8 mouse cellular contexts compared by ENCODE assay signal in genomic region chr5:115193226-115193625, GRCm38 (mm10). TPM values are rescaled to one million over a fixed set of nuclear protein-coding genes. Genes with fewer than 3 reads are reported as not detected.
A peak's percentile ranks its signal among the peaks of the same experiment; 100 is the strongest.
DNase-seq lines count a peak whose midpoint lies in the region; ATAC-seq and TF ChIP-seq lines count a peak whose summit lies in the region.

No protein-coding gene starts in this region.

- intact Hi-C loops in left cerebral cortex, postnatal 25 days (cut with DNase I) = no loop called here
- intact Hi-C loops in left cerebral cortex, postnatal 4 days (cut with DNase I) = loop anchor here (5.0 kb wide), 1 partner anchor 44 kb away; the partner anchor contains the start of gene Pop5
- intact Hi-C loops in heart, adult 2 months (cut with DNase I) = no loop called here

- TF ChIP-seq POLR2A in heart, adult 2 months (IDR thresholded peaks at IDR 0.05; ENCODE audit: insufficient read depth, low read depth, low read length) = no peak
- TF ChIP-seq POLR2A in kidney, adult 2 months (IDR thresholded peaks at IDR 0.05; ENCODE audit: low read depth, low read length) = no peak

- no peaks in the 10 kb centered on the region for H3K79me2 ChIP-seq in heart, adult 2 months (replicated peaks; ENCODE audit: control insufficient read depth, insufficient read depth, low read length)

- no peak overlapping the region for H3K27ac ChIP-seq in heart, adult 2 months
- no peak overlapping the region for H3K27ac ChIP-seq in kidney, adult 2 months (ENCODE audit: insufficient read depth, low read depth, low read length)
- no peak overlapping the region for H3K27ac ChIP-seq in lung, embryonic 14.5 days (ENCODE audit: low read depth)
- H3K27ac ChIP-seq in neural tube, embryonic 15.5 days (replicated peaks) = peak overlapping the region; percentile 81

- peak overlapping the region; percentile 54 for H3K4me3 ChIP-seq in heart, adult 2 months
- H3K4me3 ChIP-seq in kidney, adult 2 months (ENCODE audit: insufficient read depth, low read depth, low read length) = peak overlapping the region; percentile 39; the same call in 1 of the 2 replicates
- peak overlapping the region; percentile 60 for H3K4me3 ChIP-seq in lung, embryonic 14.5 days (ENCODE audit: low read depth, low read length)
- peak overlapping the region; percentile 68 for H3K4me3 ChIP-seq in neural tube, embryonic 15.5 days (replicated peaks)

- peaks cover 3% of the 10 kb centered on the region; the same call in 1 of the 2 replicates for H3K4me1 ChIP-seq in heart, adult 2 months (ENCODE audit: control insufficient read depth, insufficient read depth, low read length)
- H3K4me1 ChIP-seq in kidney, adult 2 months (ENCODE audit: control insufficient read depth, insufficient read depth, low read length) = 0 out of 2 replicates have a peak, but pooled peaks cover 3% of the 10 kb centered on the region
- H3K4me1 ChIP-seq in lung, embryonic 14.5 days (ENCODE audit: insufficient read depth) = no peaks in the 10 kb centered on the region
- H3K4me1 ChIP-seq in neural tube, embryonic 15.5 days = peaks cover 46% of the 10 kb centered on the region

- under 1% methylated on average over 34 of the region's 34 CpGs for WGBS in heart, adult 2 months
- under 1% methylated on average over 34 of the region's 34 CpGs for WGBS in kidney, adult 2 months
- under 1% methylated on average over 34 of the region's 34 CpGs for WGBS in lung, embryonic 14.5 days
- under 1% methylated on average over 34 of the region's 34 CpGs for WGBS in neural tube, embryonic 15.5 days

- DNase-seq in left cerebral cortex, postnatal 25 days (ENCODE audit: low spot score in 2 of 2) = peak; percentile 49 to 70
- DNase-seq in left cerebral cortex, postnatal 4 days = no peak
- peak; percentile 70 to 78 for DNase-seq in heart, adult 2 months
- peak; percentile 86 for DNase-seq in kidney, adult 2 months
- DNase-seq in lung, embryonic 14.5 days = peak; percentile 72
- peak; percentile 44 to 56 for DNase-seq in thymus, postnatal 36 days

- no peak for TF ChIP-seq EP300 in heart, adult 2 months (IDR thresholded peaks at IDR 0.05; ENCODE audit: insufficient read depth, low read depth, low read length)

- ATAC-seq in common myeloid progenitor, adult 5-6 weeks (replicated peaks; ENCODE audit: low read depth, poor library complexity, severe bottlenecking) = peak; percentile 34; the same call in 1 of the 2 replicates
- ATAC-seq in lung, embryonic 14.5 days (ENCODE audit: insufficient read depth) = peak; percentile 44; the same call in 1 of the 2 replicates
- 0 out of 2 replicates have a peak, but pooled peaks have one; percentile 7 for ATAC-seq in neural tube, embryonic 15.5 days (ENCODE audit: low FRiP score)

- H3K36me3 ChIP-seq in heart, adult 2 months (ENCODE audit: control insufficient read depth, insufficient read depth, low read length) = no peaks in the 10 kb centered on the region
- no peaks in the 10 kb centered on the region for H3K36me3 ChIP-seq in kidney, adult 2 months (ENCODE audit: control insufficient read depth, insufficient read depth, low read length)
- H3K36me3 ChIP-seq in lung, embryonic 14.5 days (ENCODE audit: insufficient read depth) = no peaks in the 10 kb centered on the region
- H3K36me3 ChIP-seq in neural tube, embryonic 15.5 days = no peaks in the 10 kb centered on the region

- H3K9ac ChIP-seq in heart, adult 2 months (ENCODE audit: low read depth, low read length) = peak overlapping the region; percentile 62
- H3K9ac ChIP-seq in lung, embryonic 14.5 days = peak overlapping the region; percentile 52; the same call in 1 of the 2 replicates
- peak overlapping the region; percentile 82 for H3K9ac ChIP-seq in neural tube, embryonic 15.5 days (replicated peaks)

- TF ChIP-seq CTCF in heart, adult 2 months (IDR thresholded peaks at IDR 0.05) = no peak
- no peak for TF ChIP-seq CTCF in kidney, adult 2 months (conservative IDR thresholded peaks at IDR 0.05; ENCODE audit: insufficient read depth, insufficient read length, low read depth, low read length)
- no peak for TF ChIP-seq CTCF in lung, embryonic 14.5 days (IDR thresholded peaks at IDR 0.05; ENCODE audit: low read depth)

- H3K27me3 ChIP-seq in heart, adult 2 months (ENCODE audit: control insufficient read depth, insufficient read depth, low read length) = no peaks in the 10 kb centered on the region
- no peaks in the 10 kb centered on the region; the same call in 1 of the 2 replicates for H3K27me3 ChIP-seq in kidney, adult 2 months (replicated peaks; ENCODE audit: control insufficient read depth, insufficient read depth, low read length)
- peaks cover 53% of the 10 kb centered on the region for H3K27me3 ChIP-seq in lung, embryonic 14.5 days (ENCODE audit: insufficient read depth, low read length)
- H3K27me3 ChIP-seq in neural tube, embryonic 15.5 days (replicated peaks) = peaks cover 5% of the 10 kb centered on the region; the same call in 1 of the 2 replicates

- H3K9me3 ChIP-seq in lung, embryonic 14.5 days (ENCODE audit: low read depth, low read length) = no peaks in the 10 kb centered on the region
- no peaks in the 10 kb centered on the region for H3K9me3 ChIP-seq in neural tube, embryonic 15.5 days (replicated peaks)

- peak overlapping the region; percentile 100 for H3K4me2 ChIP-seq in lung, embryonic 14.5 days
- H3K4me2 ChIP-seq in neural tube, embryonic 15.5 days = peak overlapping the region; percentile 99

RNA-seq across cellular contexts. Expression of gene Cabp1, which starts 1.0 kb away (rescaled TPM):
- 100 to 1,000 TPM; 295 to 302 TPM for total RNA-seq in left cerebral cortex, postnatal 25 days (2021)
- total RNA-seq in left cerebral cortex, postnatal 4 days (2021) = 10 to 100 TPM; 67.0 to 67.2 TPM
- not detected in 2 replicates for total RNA-seq in common myeloid progenitor, adult 5-6 weeks (2017)
- total RNA-seq in heart, adult 2 months (2021) = 1 to 10 TPM; 2.3 to 3.9 TPM
- polyA plus RNA-seq in heart, adult 2 months (2012; rRNA removed) = 6.0 and 13.2 TPM in 2 replicates
- 1.7 and 2.6 TPM in 2 replicates for polyA plus RNA-seq in kidney, adult 2 months (2012; rRNA removed)
- polyA plus RNA-seq in lung, embryonic 14.5 days (2014; fragmentation: Nextera tagmentation; extraction: Ambion mirVana) = 2.4 and 2.6 TPM in 2 replicates
- 17.4 and 23.1 TPM in 2 replicates for polyA plus RNA-seq in neural tube, embryonic 15.5 days (2015; fragmentation: Nextera tagmentation; extraction: Ambion mirVana)

RNA-seq across cellular contexts. Expression of gene Mlec, which starts 35.2 kb away (rescaled TPM):
- total RNA-seq in left cerebral cortex, postnatal 25 days (2021) = 10 to 100 TPM; 86.2 to 87.5 TPM
- total RNA-seq in left cerebral cortex, postnatal 4 days (2021) = 10 to 100 TPM; 59.5 to 79.4 TPM
- total RNA-seq in common myeloid progenitor, adult 5-6 weeks (2017) = 186 and 210 TPM in 2 replicates
- total RNA-seq in heart, adult 2 months (2021) = 10 to 100 TPM; 74.6 to 80.6 TPM
- 40.4 and 75.4 TPM in 2 replicates for polyA plus RNA-seq in heart, adult 2 months (2012; rRNA removed)
- polyA plus RNA-seq in kidney, adult 2 months (2012; rRNA removed) = 202 and 209 TPM in 2 replicates
- polyA plus RNA-seq in lung, embryonic 14.5 days (2014; fragmentation: Nextera tagmentation; extraction: Ambion mirVana) = 72.4 and 81.1 TPM in 2 replicates
- polyA plus RNA-seq in neural tube, embryonic 15.5 days (2015; fragmentation: Nextera tagmentation; extraction: Ambion mirVana) = 34.3 and 40.4 TPM in 2 replicates

RNA-seq across cellular contexts. Expression of gene Pop5, which starts 42.4 kb away (rescaled TPM):
- total RNA-seq in left cerebral cortex, postnatal 25 days (2021) = 100 to 1,000 TPM; 104 to 110 TPM
- total RNA-seq in left cerebral cortex, postnatal 4 days (2021) = 10 to 100 TPM; 27.4 to 31.8 TPM
- total RNA-seq in common myeloid progenitor, adult 5-6 weeks (2017) = 75.6 and 104 TPM in 2 replicates
- 10 to 100 TPM; 32.2 to 38.1 TPM for total RNA-seq in heart, adult 2 months (2021)
- polyA plus RNA-seq in heart, adult 2 months (2012; rRNA removed) = 36.2 and 43.8 TPM in 2 replicates
- polyA plus RNA-seq in kidney, adult 2 months (2012; rRNA removed) = 132 and 160 TPM in 2 replicates
- polyA plus RNA-seq in lung, embryonic 14.5 days (2014; fragmentation: Nextera tagmentation; extraction: Ambion mirVana) = 111 TPM in 2 replicates
- polyA plus RNA-seq in neural tube, embryonic 15.5 days (2015; fragmentation: Nextera tagmentation; extraction: Ambion mirVana) = 117 and 127 TPM in 2 replicates

RNA-seq across cellular contexts. Expression of gene Unc119b, which starts 58.5 kb away (rescaled TPM):
- total RNA-seq in left cerebral cortex, postnatal 25 days (2021) = 10 to 100 TPM; 27.1 to 28.8 TPM
- 10 to 100 TPM; 22.4 to 25.6 TPM for total RNA-seq in left cerebral cortex, postnatal 4 days (2021)
- 11.1 and 14.7 TPM in 2 replicates for total RNA-seq in common myeloid progenitor, adult 5-6 weeks (2017)
- 10 to 100 TPM; 15.8 to 22.0 TPM for total RNA-seq in heart, adult 2 months (2021)
- polyA plus RNA-seq in heart, adult 2 months (2012; rRNA removed) = 18.4 and 27.8 TPM in 2 replicates
- polyA plus RNA-seq in kidney, adult 2 months (2012; rRNA removed) = 138 and 141 TPM in 2 replicates
- polyA plus RNA-seq in lung, embryonic 14.5 days (2014; fragmentation: Nextera tagmentation; extraction: Ambion mirVana) = 41.9 and 45.4 TPM in 2 replicates
- polyA plus RNA-seq in neural tube, embryonic 15.5 days (2015; fragmentation: Nextera tagmentation; extraction: Ambion mirVana) = 31.1 and 31.8 TPM in 2 replicates

Comparison
In these comparisons a context has a peak if more than half of its experiments do, and no peak if none do; other contexts are left out.
1. RNA of gene Cabp1, which starts 1.0 kb away (total RNA-seq): 295 to 302 TPM in left cerebral cortex, postnatal 25 days and 67.0 to 67.2 TPM in left cerebral cortex, postnatal 4 days; 2.3 to 3.9 TPM in heart, adult 2 months and not detected in common myeloid progenitor, adult 5-6 weeks; every median in the first group is over 10 times any median in the second.
2. Peak in every context shown above with its lines, with median percentiles within 50 percentile points of each other: ATAC-seq, H3K4me3 ChIP-seq and H3K9ac ChIP-seq.